Mouse (Mus musculus): ENCODE measurements around the gene Olfr147. TPM values are rescaled to one million over a fixed set of nuclear protein-coding genes. Genes with fewer than 3 reads are reported as not detected.
"Not testable (repeated sequence)": the region's sequence is repeated elsewhere in the genome, so short reads cannot be mapped to it uniquely, and the experiment has no call there.

The Olfr147 gene
- polyA plus RNA-seq (2015; fragmentation: Nextera tagmentation; extraction: Ambion mirVana): not detected in 2 replicates

DNA sequence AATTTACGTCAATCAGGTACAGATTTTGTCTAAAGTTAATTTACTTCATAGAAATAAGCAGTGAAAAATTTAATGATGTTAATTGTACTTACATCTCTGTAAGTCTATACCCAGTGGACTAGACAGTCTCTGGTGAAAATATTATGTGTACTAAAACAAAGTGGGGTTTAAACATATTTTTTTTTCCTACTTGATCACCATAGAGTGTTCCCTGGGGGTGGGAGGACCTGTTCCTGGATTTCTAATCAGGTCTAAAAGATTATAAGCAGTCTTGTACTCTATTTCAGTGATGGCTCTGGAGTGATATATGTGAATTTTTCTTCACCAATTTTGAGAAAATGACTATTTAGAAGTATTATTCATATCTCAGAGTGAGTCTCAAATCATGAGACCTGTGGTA lies at the start of gene Olfr147:
TSS of gene Olfr147 (plus strand) at position 301 of the 400 bp plus-strand sequence.
- Histone ChIP-seq H3K4me1 (replicated peaks) (no peaks in the 10 kb centered on the region), H3K9me3 (no peaks in the 10 kb centered on the region), H3K36me3 (no peaks in the 10 kb centered on the region), H3K27ac (no peak within 1 kb of the TSS), H3K4me3 (no peak within 1 kb of the TSS), H3K9ac (no peak within 1 kb of the TSS), H3K27me3 (no peaks in the 10 kb centered on the region), H3K4me2 (no peak within 1 kb of the TSS)
- 83% methylated on average over 1 of the region's 1 CpGs for WGBS
- no peak for ATAC-seq (ENCODE audit: low FRiP score)

DNA sequence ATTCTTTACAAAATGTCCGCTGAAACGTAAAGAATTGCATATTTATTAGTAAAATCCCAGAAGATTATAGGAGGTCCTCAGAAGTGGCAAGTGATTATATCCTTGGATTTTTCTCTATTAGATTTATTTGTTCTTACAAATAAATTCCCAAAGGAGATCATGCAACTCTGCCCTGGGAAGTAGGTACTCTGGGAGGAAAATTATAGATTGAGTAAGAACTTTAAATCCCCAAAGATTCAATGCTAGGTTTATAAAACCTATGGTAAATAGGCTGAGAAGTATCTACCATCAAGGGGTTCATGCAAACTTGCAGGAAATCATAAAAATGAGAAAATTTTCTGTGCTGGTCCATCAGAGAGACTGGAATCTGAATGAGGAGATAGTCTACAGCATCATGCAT lies 34.9 kb upstream of the Olfr147 start, which contains the start of gene Olfr250:
TSS of gene Olfr250 (plus strand) at position 301 of the 400 bp plus-strand sequence.
- Histone ChIP-seq H3K4me3 (no peak within 1 kb of the TSS), H3K36me3 (no peaks in the 10 kb centered on the region), H3K4me2 (no peak within 1 kb of the TSS), H3K4me1 (replicated peaks) (no peaks in the 10 kb centered on the region), H3K9me3 (no peaks in the 10 kb centered on the region), H3K9ac (no peak within 1 kb of the TSS), H3K27me3 (no peaks in the 10 kb centered on the region), H3K27ac (no peak within 1 kb of the TSS)
- WGBS: 93% methylated on average over 2 of the region's 2 CpGs
- no peak for ATAC-seq (ENCODE audit: low FRiP score)

DNA sequence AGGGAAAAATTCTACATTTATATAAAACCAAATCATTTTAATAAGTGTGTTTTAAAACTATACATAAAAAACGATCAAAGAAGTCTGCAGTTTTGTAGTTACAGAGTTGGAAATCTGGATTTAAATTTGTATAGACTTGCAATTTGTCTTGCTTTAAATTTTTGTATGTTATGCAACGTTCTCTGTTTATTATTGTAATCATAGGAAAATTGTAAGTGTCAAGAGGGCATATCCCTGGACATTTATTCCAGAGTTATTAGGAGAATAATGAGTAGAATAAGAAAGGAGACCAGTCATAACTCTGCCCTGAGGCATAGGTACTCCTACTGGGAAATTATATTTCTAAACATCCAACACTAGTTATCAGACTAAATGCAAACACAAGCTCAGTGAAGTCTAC lies 24.7 kb upstream of the Olfr147 start, which contains the start of gene Olfr251:
TSS of gene Olfr251 (plus strand) at position 301 of the 400 bp plus-strand sequence.
- no peaks in the 10 kb centered on the region for H3K36me3 ChIP-seq
- H3K9ac ChIP-seq: no peak within 1 kb of the TSS
- no peak within 1 kb of the TSS for H3K4me3 ChIP-seq
- 69% methylated on average over 2 of the region's 2 CpGs for WGBS
- no peaks in the 10 kb centered on the region for H3K4me1 ChIP-seq (replicated peaks)
- H3K27ac ChIP-seq: no peak within 1 kb of the TSS
- ATAC-seq (ENCODE audit: low FRiP score): no peak
- H3K27me3 ChIP-seq: no peaks in the 10 kb centered on the region
- H3K4me2 ChIP-seq: no peak within 1 kb of the TSS
- H3K9me3 ChIP-seq: no peaks in the 10 kb centered on the region

DNA sequence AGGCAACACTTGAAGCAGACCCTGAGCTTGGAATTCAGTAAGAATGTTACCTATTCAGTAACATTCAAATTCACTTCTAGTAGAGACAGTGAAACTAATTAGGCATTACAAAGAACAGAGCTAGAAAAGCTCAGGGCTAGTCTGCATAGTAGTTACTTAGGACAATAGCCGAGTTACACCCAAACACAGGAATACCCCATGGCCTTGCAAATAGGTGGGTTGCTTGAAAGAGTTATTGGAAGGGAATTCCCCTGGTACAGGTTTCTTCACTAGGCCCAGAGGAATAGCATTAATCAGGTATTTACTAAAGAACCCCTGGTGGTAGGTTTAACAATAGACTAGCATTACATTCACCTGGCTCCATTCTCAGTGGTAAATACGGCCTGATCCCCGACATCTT lies 6.0 kb downstream of the Olfr147 start:
- H3K9ac ChIP-seq; H3K4me2 ChIP-seq; H3K36me3 ChIP-seq; H3K27me3 ChIP-seq; H3K27ac ChIP-seq; H3K4me1 ChIP-seq (replicated peaks); H3K4me3 ChIP-seq; H3K9me3 ChIP-seq; ATAC-seq (ENCODE audit: low FRiP score): not testable (repeated sequence)
- WGBS: 92% methylated on average over 3 of the region's 3 CpGs

DNA sequence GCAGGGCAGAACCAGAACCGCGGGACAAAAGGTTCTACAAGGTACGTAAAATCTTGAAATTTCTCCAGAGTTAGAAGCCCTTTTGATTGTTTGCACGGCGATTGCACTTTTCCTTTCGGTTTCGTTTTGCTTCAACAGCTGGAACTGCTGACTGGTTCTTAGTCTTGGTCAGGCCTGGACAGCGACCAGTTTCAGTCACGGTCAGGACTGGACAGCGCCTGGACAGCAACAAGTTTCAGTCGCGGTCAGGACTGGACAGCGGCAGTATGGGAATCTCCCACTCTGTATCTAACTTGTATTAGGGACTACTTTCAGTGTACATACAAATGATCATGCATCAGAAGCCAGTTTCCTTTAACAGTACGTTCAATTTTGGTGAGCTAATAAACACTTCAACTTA lies 12.0 kb downstream of the Olfr147 start:
- H3K27ac ChIP-seq; H3K36me3 ChIP-seq; H3K9ac ChIP-seq; H3K9me3 ChIP-seq; H3K4me3 ChIP-seq; H3K4me1 ChIP-seq (replicated peaks); H3K4me2 ChIP-seq; H3K27me3 ChIP-seq; ATAC-seq (ENCODE audit: low FRiP score): not testable (repeated sequence)
- WGBS: 95% methylated on average over 14 of the region's 14 CpGs

DNA sequence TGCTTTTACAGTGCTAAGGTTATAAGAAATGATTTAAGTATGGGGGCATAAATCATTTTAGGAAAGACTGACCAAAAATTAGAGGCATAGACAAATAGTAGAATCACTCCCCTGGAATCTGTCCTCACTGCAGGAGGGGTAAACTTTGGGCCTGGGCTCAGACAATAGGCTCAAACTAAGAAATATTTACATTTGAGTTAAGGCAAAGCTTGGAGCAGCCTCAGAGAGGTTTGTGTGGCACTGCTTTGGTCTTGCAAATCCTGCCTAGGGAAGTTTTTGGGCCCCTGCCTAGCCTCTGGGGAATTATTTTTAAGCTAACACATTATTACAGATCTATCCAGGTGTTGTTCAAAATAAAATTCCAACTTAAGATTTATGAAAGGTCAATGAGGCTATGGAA lies 22.3 kb downstream of the Olfr147 start:
- Histone ChIP-seq H3K27me3 (no peaks in the 10 kb centered on the region), H3K4me1 (replicated peaks) (no peaks in the 10 kb centered on the region), H3K27ac (no peak overlapping the region), H3K9ac (no peak overlapping the region), H3K36me3 (no peaks in the 10 kb centered on the region), H3K9me3 (no peaks in the 10 kb centered on the region), H3K4me3 (no peak overlapping the region), H3K4me2 (no peak overlapping the region)
- no peak for ATAC-seq (ENCODE audit: low FRiP score)

DNA sequence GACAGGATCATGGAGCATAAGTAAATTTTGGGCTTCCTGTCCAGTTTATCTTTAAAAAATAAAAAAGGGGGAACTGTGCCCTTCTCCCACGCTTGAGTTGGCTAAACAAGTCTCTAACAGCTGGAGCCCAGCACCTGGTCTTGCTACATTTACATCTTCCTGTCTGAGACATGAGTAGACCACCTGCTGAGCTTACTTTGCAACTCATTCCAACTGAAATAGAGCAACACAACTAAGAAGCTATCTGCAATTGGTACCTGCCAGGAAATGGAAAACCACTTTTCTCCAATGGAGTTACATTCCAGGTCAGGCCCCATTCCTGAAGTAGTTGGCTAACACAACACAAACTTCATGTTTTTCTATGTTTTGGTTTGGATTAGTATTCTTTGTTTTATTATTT lies 25.5 kb downstream of the Olfr147 start:
- H3K4me2 ChIP-seq: no peak overlapping the region
- no peak for ATAC-seq (ENCODE audit: low FRiP score)
- no peaks in the 10 kb centered on the region for H3K36me3 ChIP-seq
- no peak overlapping the region for H3K4me3 ChIP-seq
- no peak overlapping the region for H3K27ac ChIP-seq
- H3K27me3 ChIP-seq: no peaks in the 10 kb centered on the region
- H3K9me3 ChIP-seq: no peaks in the 10 kb centered on the region
- 56% methylated on average over 1 of the region's 1 CpGs for WGBS
- no peak overlapping the region for H3K9ac ChIP-seq
- H3K4me1 ChIP-seq (replicated peaks): no peaks in the 10 kb centered on the region

DNA sequence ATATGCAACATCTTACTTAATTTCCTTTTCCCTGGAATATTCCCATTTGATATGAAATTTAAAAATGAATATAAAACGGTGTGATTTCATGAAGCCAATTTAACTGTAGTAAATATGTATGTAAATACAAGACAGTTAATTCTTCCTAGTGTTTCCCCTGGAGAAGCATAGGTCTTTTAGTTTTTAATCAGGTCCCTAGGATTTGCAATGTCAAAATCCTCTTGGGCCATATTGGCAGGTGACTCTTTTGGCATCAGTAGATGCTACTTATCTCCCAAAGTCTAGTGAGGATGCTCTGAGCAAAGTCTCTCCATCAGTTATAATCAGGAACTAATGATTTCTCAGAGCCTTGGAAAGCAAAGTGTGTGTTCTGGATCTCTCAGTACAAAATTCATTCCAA lies 27.7 kb downstream of the Olfr147 start, which contains the start of gene Olfr901:
TSS of gene Olfr901 (plus strand) at position 301 of the 400 bp plus-strand sequence.
- no peak within 1 kb of the TSS for H3K4me3 ChIP-seq
- no peaks in the 10 kb centered on the region for H3K36me3 ChIP-seq
- 92% methylated on average over 1 of the region's 1 CpGs for WGBS
- no peak within 1 kb of the TSS for H3K27ac ChIP-seq
- no peak for ATAC-seq (ENCODE audit: low FRiP score)
- no peak within 1 kb of the TSS for H3K9ac ChIP-seq
- no peak within 1 kb of the TSS for H3K4me2 ChIP-seq
- H3K4me1 ChIP-seq (replicated peaks): no peaks in the 10 kb centered on the region
- no peaks in the 10 kb centered on the region for H3K9me3 ChIP-seq
- no peaks in the 10 kb centered on the region for H3K27me3 ChIP-seq

DNA sequence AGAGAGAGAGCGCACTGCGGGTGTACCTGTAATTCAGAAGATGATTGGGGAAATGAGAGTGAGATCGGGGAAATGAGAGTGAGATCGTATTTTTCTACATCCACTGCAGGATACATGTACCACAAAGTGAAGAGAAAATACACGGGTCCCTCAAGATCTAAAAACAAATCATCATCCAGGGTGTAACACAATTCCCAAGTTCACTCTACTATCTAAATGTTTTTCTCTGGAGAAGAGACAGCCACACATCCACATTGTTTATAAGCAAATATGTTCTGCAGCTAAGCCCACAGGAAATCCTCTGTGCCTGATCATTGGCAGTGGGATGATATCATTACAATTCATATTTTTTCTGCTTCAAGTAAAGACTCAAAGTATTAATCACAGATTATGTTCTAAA lies 45.9 kb downstream of the Olfr147 start, which contains the start of gene Olfr902:
TSS of gene Olfr902 (plus strand) at position 301 of the 400 bp plus-strand sequence.
- Histone ChIP-seq H3K27me3 (no peaks in the 10 kb centered on the region), H3K4me2 (no peak within 1 kb of the TSS), H3K36me3 (no peaks in the 10 kb centered on the region), H3K27ac (no peak within 1 kb of the TSS), H3K4me3 (no peak within 1 kb of the TSS), H3K9ac (no peak within 1 kb of the TSS), H3K9me3 (no peaks in the 10 kb centered on the region), H3K4me1 (replicated peaks) (no peaks in the 10 kb centered on the region)
- WGBS: 94% methylated on average over 5 of the region's 5 CpGs
- no peak for ATAC-seq (ENCODE audit: low FRiP score)

Other genes with a start within 250 kb of the Olfr147 start
- gene Olfr891, start 220.9 kb upstream of the Olfr147 start, polyA plus RNA-seq (2015; fragmentation: Nextera tagmentation; extraction: Ambion mirVana): not detected in 2 replicates
- not detected in 2 replicates for gene Olfr893, start 193.3 kb upstream of the Olfr147 start, polyA plus RNA-seq (2015; fragmentation: Nextera tagmentation; extraction: Ambion mirVana)
- gene Olfr894, start 183.6 kb upstream of the Olfr147 start, polyA plus RNA-seq (2015; fragmentation: Nextera tagmentation; extraction: Ambion mirVana): not detected in 2 replicates
- not detected in 2 replicates for gene Olfr143, start 148.9 kb upstream of the Olfr147 start, polyA plus RNA-seq (2015; fragmentation: Nextera tagmentation; extraction: Ambion mirVana)
- gene Olfr895, start 133.8 kb upstream of the Olfr147 start, polyA plus RNA-seq (2015; fragmentation: Nextera tagmentation; extraction: Ambion mirVana): not detected in 2 replicates
- not detected in 2 replicates for gene Olfr896-ps1, start 110.6 kb upstream of the Olfr147 start, polyA plus RNA-seq (2015; fragmentation: Nextera tagmentation; extraction: Ambion mirVana)
- not detected in 2 replicates for gene Olfr25, start 72.6 kb upstream of the Olfr147 start, polyA plus RNA-seq (2015; fragmentation: Nextera tagmentation; extraction: Ambion mirVana)
- gene Olfr898, start 53.3 kb upstream of the Olfr147 start, polyA plus RNA-seq (2015; fragmentation: Nextera tagmentation; extraction: Ambion mirVana): not detected in 2 replicates
- gene Olfr250, start 34.8 kb upstream of the Olfr147 start, polyA plus RNA-seq (2015; fragmentation: Nextera tagmentation; extraction: Ambion mirVana): not detected in 2 replicates
- not detected in 2 replicates for gene Olfr251, start 24.6 kb upstream of the Olfr147 start, polyA plus RNA-seq (2015; fragmentation: Nextera tagmentation; extraction: Ambion mirVana)
- not detected in 2 replicates for gene Olfr901, start 27.8 kb downstream of the Olfr147 start, polyA plus RNA-seq (2015; fragmentation: Nextera tagmentation; extraction: Ambion mirVana)
- gene Olfr902, start 46.0 kb downstream of the Olfr147 start, polyA plus RNA-seq (2015; fragmentation: Nextera tagmentation; extraction: Ambion mirVana): not detected in 2 replicates
- gene Olfr904, start 61.4 kb downstream of the Olfr147 start, polyA plus RNA-seq (2015; fragmentation: Nextera tagmentation; extraction: Ambion mirVana): not detected in 2 replicates
- gene Olfr905, start 69.4 kb downstream of the Olfr147 start, polyA plus RNA-seq (2015; fragmentation: Nextera tagmentation; extraction: Ambion mirVana): not detected in 2 replicates
- not detected in 2 replicates for gene Olfr906, start 85.4 kb downstream of the Olfr147 start, polyA plus RNA-seq (2015; fragmentation: Nextera tagmentation; extraction: Ambion mirVana)
- gene Olfr907, start 94.1 kb downstream of the Olfr147 start, polyA plus RNA-seq (2015; fragmentation: Nextera tagmentation; extraction: Ambion mirVana): not detected in 2 replicates
- gene Olfr911-ps1, start 119.9 kb downstream of the Olfr147 start, polyA plus RNA-seq (2015; fragmentation: Nextera tagmentation; extraction: Ambion mirVana): not detected in 2 replicates
- gene Olfr910, start 136.2 kb downstream of the Olfr147 start, polyA plus RNA-seq (2015; fragmentation: Nextera tagmentation; extraction: Ambion mirVana): not detected in 2 replicates
- not detected in 2 replicates for gene Olfr912, start 178.5 kb downstream of the Olfr147 start, polyA plus RNA-seq (2015; fragmentation: Nextera tagmentation; extraction: Ambion mirVana)
- gene Olfr913, start 191.1 kb downstream of the Olfr147 start, polyA plus RNA-seq (2015; fragmentation: Nextera tagmentation; extraction: Ambion mirVana): not detected in 2 replicates
- not detected in 2 replicates for gene Olfr914, start 203.4 kb downstream of the Olfr147 start, polyA plus RNA-seq (2015; fragmentation: Nextera tagmentation; extraction: Ambion mirVana)